Mouse (Mus musculus): Measurements from ENCODE around the gene Bag3. TPM values are rescaled to one million over a fixed set of nuclear protein-coding genes. Genes with fewer than 3 reads are reported as not detected.
"Not testable (repeated sequence)": the region's sequence is repeated elsewhere in the genome, so short reads cannot be mapped to it uniquely, and the experiment has no call there.

Bag3 gene
- polyA plus RNA-seq, 1 experiment, result 17.8 TPM

GRCm38 (mm10) chr7:128556923-128557430 lies 33.6 kb downstream of the Bag3 start:
- DNase-seq (ENCODE audit: low read depth, low spot score), result no peak
- WGBS, result 72% methylated on average over 1 of the region's 1 CpGs

DNA sequence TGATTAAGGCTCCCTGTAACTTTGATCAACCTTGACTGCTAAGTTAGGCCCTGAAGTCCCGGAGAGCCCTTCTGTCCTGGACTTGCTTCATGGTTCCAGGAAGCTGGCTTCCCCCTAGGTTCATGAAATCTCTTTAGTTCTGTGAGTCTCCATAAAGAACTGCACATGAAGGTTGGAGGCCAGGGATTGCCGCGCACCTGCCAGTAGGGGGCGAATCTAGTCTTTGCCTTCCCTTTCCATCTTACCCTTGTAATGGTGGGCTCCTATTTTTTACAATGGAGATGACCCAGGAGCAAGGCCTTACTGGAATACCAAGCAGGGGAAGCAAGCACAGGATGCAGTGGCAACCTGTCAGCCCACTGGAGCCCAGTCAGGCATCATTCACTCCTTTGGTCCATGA lies 40.0 kb downstream of the Bag3 start:
- WGBS, result 61% methylated on average over 4 of the region's 4 CpGs
- no peak for DNase-seq (ENCODE audit: low read depth, low spot score)

GRCm38 (mm10) chr7:128566311-128566710 lies 42.9 kb downstream of the Bag3 start:
- no peak for DNase-seq (ENCODE audit: low read depth, low spot score)
- WGBS, result 75% methylated on average over 7 of the region's 7 CpGs

GRCm38 (mm10) chr7:128567561-128568244 lies 44.3 kb downstream of the Bag3 start:
- WGBS, result 93% methylated on average over 8 of the region's 8 CpGs
- no peak for DNase-seq (ENCODE audit: low read depth, low spot score)

DNA sequence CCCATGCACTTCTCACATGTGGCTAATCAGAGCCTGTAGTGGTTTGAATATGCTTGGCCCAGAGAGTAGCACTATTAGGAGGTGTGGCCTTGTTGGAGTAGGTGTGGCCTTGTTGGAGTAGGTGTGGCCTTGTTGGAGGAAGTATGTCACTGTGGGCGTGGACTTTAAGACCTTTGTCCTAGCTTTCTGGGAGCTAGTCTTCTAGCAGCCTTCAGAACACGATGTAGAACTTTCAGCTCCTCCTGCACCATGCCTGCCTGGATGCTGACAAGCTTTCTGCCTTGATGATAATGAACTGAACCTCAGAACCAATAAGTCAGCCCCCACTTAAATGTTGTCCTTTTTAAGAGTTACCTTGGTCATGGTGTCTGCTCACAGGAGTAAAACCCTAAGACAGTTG lies 46.0 kb downstream of the Bag3 start:
- DNase-seq (ENCODE audit: low read depth, low spot score), result not testable (repeated sequence)
- 50% methylated on average over 2 of the region's 2 CpGs for WGBS

GRCm38 (mm10) chr7:128569987-128570656 lies 46.7 kb downstream of the Bag3 start:
- no peak for DNase-seq (ENCODE audit: low read depth, low spot score)
- 89% methylated on average over 8 of the region's 8 CpGs for WGBS

- DNase-seq (ENCODE audit: low read depth, low spot score), result not testable (repeated sequence)
- 91% methylated on average over 7 of the region's 7 CpGs for WGBS
These were observed 47.2 kb downstream of the Bag3 start for GRCm38 (mm10) chr7:128570657-128571056.

- 68% methylated on average over 4 of the region's 4 CpGs for WGBS
These were observed 48.6 kb downstream of the Bag3 start for GRCm38 (mm10) chr7:128572030-128572429.

DNA sequence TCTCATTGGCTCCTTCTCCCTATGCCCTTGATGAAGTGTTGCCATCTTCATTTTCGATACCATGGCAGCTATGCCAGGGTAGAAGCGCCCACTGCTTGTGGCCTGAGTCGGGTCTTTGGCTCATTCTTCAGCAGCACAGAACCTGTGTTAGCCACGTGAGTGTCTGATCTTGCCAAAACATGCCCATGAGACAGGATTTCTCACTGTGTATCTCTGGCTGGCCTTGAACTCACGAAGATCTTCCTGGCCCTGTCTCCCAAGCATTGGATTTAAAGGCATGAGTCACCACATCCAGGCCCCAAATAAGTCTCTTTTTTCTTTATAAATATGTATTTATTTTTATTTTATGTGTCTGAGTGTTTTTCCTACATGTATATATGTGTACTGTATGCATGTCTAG lies 51.8 kb downstream of the Bag3 start:
- DNase-seq (ENCODE audit: low read depth, low spot score), result no peak
- 90% methylated on average over 5 of the region's 5 CpGs for WGBS

More at GRCm38 (mm10) chr7:128572030-128572429, 48.6 kb downstream of the Bag3 start:
- no peak for DNase-seq (ENCODE audit: low read depth, low spot score)

GRCm38 (mm10) chr7:128575794-128576193 lies 52.4 kb downstream of the Bag3 start:
- 85% methylated on average over 2 of the region's 2 CpGs for WGBS
- DNase-seq (ENCODE audit: low read depth, low spot score), result no peak

- WGBS, result 47% methylated on average over 1 of the region's 1 CpGs
These were observed 54.2 kb downstream of the Bag3 start for GRCm38 (mm10) chr7:128577607-128578006.

DNA sequence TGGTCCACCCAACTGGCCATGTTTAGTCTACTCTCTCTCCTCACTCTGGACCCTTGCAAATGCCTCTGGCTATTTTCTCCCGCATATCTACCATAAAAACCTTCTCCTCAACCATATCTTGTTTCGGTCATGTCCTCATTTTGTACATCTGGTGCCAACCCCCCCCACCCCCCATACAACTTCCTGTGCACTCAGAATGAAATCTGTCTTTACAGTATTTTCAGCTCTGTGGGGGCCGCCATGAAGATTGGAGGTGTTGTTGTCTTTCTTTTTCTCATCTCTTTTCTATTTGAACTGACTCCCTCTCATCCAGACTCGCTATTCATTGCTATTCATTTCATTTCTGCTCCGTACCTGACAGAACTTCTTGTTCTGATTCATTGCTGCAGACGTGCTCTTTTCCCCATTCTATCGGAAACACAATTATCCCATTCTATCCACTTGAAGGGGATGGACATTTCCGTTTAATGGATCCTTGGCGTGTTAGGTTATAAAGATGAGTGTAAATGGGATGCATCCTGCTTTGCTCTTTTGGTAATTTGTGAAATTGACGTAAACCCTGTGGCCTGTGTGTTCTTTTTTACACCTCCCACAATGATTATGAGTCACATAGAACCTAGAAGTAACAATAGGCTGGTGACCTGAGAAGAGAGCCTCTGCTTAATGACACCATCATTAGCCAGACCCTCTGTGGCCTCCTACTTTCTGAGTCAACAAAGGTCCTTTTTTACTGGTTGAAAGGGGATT lies 55.0 kb downstream of the Bag3 start:
- DNase-seq (ENCODE audit: low read depth, low spot score), result no peak
- WGBS, result 89% methylated on average over 10 of the region's 10 CpGs

More at GRCm38 (mm10) chr7:128577607-128578006, 54.2 kb downstream of the Bag3 start:
- DNase-seq (ENCODE audit: low read depth, low spot score), result no peak

- 71% methylated on average over 2 of the region's 2 CpGs for WGBS
- no peak for DNase-seq (ENCODE audit: low read depth, low spot score)
These were observed 56.0 kb downstream of the Bag3 start for GRCm38 (mm10) chr7:128579381-128579780.

DNA sequence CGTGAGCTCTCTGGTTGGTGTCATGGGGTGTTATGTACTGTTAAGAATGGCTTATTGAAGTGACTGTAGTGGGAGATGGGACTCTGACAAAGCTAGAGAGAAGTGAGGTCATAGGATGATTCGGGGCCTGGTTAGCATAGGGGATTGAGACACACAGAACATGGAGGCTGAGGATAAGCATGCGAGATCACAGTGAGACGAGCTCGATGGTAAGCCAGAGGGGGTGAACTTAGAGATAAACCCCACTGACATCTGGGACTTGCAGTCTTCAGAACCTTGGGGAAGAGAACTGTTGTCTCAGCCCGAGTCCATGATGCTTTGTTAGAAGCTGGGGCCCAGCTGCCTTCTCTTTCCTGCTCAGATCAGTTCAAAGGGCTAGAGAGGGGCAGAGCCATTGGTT lies 56.9 kb downstream of the Bag3 start:
- WGBS, result 95% methylated on average over 6 of the region's 6 CpGs
- DNase-seq (ENCODE audit: low read depth, low spot score), result no peak

- 70% methylated on average over 15 of the region's 15 CpGs for WGBS
- no peak for DNase-seq (ENCODE audit: low read depth, low spot score)
These were observed 58.6 kb downstream of the Bag3 start for GRCm38 (mm10) chr7:128581864-128582484.

DNA sequence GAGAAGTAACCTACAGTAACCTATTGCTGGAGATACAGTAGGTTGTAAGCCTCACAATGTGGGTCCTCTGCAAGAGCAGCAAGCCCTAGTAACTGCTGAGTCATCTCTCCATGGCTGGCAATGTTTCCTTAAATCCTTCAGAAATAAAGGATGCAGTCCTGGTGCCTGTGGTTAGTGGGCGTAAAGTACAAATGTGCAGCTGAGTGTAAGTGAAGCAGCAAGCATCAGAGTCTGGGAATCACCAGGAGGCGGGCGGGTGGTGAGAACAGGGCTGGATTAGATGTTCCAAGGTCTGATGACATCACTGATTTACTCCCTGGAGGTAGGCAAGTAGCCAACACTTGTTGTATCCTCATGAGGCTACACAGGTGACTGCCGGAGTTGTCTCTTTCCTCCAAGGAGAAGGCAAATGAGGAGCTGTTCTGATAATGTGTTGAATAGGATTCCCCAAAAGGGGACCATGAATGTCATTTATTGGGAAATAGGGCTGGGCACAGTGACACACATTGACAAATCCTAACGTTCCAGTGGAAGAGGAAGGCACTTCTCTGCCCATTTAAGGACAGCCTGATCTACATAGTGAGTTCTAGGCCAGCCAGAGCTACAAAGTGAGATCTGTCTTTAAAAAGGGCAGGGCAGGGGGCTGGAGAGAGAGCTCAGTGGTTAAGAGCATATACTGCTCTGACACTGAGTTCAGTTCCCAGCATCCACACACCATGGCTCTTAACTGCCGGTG lies 60.0 kb downstream of the Bag3 start:
- WGBS, result 43% methylated on average over 6 of the region's 6 CpGs
- DNase-seq (ENCODE audit: low read depth, low spot score), result no peak

GRCm38 (mm10) chr7:128587334-128587933 lies 64.0 kb downstream of the Bag3 start:
- no peak for DNase-seq (ENCODE audit: low read depth, low spot score)
- 68% methylated on average over 4 of the region's 4 CpGs for WGBS

- 50% methylated on average over 9 of the region's 9 CpGs for whole genome bisulfite sequencing
- DNase-seq (ENCODE audit: low read depth, low spot score), result no peak
These were observed 68.1 kb downstream of the Bag3 start for GRCm38 (mm10) chr7:128591345-128592084.

Data from large intestine, adult 2 months (tissue).